Mouse (Mus musculus) hindbrain, embryonic 16.5 days (tissue): Measurements from ENCODE around the gene Traf3ip1. TPM values are rescaled to one million over a fixed set of nuclear protein-coding genes. Genes with fewer than 3 reads are reported as not detected.

Experiments
- ATAC-seq: fragments of 200-750 bp; cut with Nextera tagmentation; 2 replicates; pipeline ENCODE4 v1.8.0; 2017; ENCODE audit warnings: moderate TSS enrichment, moderate library complexity
- H3K27ac ChIP-seq: fragments of 300-500 bp; sonication (generic); 2 replicates; pipeline ENCODE4 v1.5.1; 2014; ENCODE audit warnings: low read depth, mild to moderate bottlenecking, control low read depth, low read length, moderate library complexity
- H3K27me3 ChIP-seq: fragments of 300-500 bp; sonication (generic); replicated peaks from 2 replicates; pipeline ENCODE4 v1.6.1; 2014; ENCODE audit warnings: low read length; ENCODE audit not compliant: control insufficient read depth, insufficient read depth
- H3K36me3 ChIP-seq: fragments of 300-500 bp; sonication (generic); 2 replicates; pipeline ENCODE4 v1.6.1; 2014; ENCODE audit warnings: mild to moderate bottlenecking, low read length, moderate library complexity, mixed read lengths; ENCODE audit not compliant: control insufficient read depth, insufficient read depth
- H3K4me1 ChIP-seq: fragments of 300-500 bp; sonication (generic); 2 replicates; pipeline ENCODE4 v1.6.1; 2014; ENCODE audit warnings: low read depth, low read length; ENCODE audit not compliant: control insufficient read depth, insufficient read depth
- H3K4me2 ChIP-seq: fragments of 300-500 bp; sonication (generic); 2 replicates; pipeline ENCODE4 v1.6.1; 2014; ENCODE audit warnings: mild to moderate bottlenecking, low read length, control low read depth, moderate library complexity
- H3K4me3 ChIP-seq: fragments of 300-500 bp; sonication (generic); 2 replicates; pipeline ENCODE4 v1.5.1; 2014; ENCODE audit warnings: mild to moderate bottlenecking, low read length, control low read depth, moderate library complexity
- H3K9ac ChIP-seq: fragments of 300-500 bp; sonication (generic); 2 replicates; pipeline ENCODE4 v1.6.1; 2014; ENCODE audit warnings: low read depth, mild to moderate bottlenecking, control low read depth, low read length, moderate library complexity
- H3K9me3 ChIP-seq: fragments of 300-500 bp; sonication (generic); 2 replicates; pipeline ENCODE4 v1.6.1; 2014; ENCODE audit warnings: mild to moderate bottlenecking, low read length, moderate library complexity; ENCODE audit not compliant: control insufficient read depth
- WGBS: fragments of 180-500 bp; shearing (Covaris S2); extraction: QIAGEN DNeasy Blood & Tissue Kit; methylation state at CpG from one replicate; pipeline ENCODE4 v1.1.7; 2014; 5-methylcytosine and 5-hydroxymethylcytosine counted together
- polyA plus RNA-seq: library from polyadenylated mRNA; unstranded; fragments of >200 nt; fragmentation: Nextera tagmentation; extraction: Ambion mirVana; gene quantifications from 2 replicates; pipeline ENCODE4 v1.2.1, GENCODE M21; 2015

The Traf3ip1 gene
- polyA plus RNA-seq, 1 experiment from 2014 or later, result 10.4 TPM

DNA sequence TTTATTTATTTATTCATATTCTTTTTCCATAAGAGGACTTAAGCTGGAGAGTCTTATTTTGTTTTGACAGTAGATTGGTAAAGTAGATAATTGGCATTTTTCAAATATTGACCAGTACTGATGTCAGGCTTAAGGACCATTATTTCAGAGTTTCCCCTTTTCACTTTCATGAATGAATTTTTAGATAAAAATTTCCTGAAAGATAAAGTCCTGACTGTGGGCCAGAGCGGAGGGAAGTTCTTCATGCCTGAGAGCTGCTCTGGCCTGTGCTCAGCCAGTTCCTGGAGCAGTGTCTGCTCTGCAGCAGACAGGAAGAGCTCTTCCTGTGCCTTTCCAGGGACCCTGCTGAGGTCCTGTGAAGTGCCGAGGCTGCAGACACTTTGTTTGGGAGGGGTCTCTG, 62.7 kb downstream of the Traf3ip1 start:
- Histone ChIP-seq H3K4me2 (no peak overlapping the region), H3K36me3 (peaks cover 27% of the 10 kb centered on the region), H3K9ac (no peak overlapping the region), H3K27me3 (no peaks in the 10 kb centered on the region), H3K4me3 (no peak overlapping the region), H3K9me3 (no peaks in the 10 kb centered on the region), H3K4me1 (no peaks in the 10 kb centered on the region), H3K27ac (no peak overlapping the region)
- whole genome bisulfite sequencing, result 52% methylated on average over 2 of the region's 2 CpGs
- no peak for ATAC-seq

DNA sequence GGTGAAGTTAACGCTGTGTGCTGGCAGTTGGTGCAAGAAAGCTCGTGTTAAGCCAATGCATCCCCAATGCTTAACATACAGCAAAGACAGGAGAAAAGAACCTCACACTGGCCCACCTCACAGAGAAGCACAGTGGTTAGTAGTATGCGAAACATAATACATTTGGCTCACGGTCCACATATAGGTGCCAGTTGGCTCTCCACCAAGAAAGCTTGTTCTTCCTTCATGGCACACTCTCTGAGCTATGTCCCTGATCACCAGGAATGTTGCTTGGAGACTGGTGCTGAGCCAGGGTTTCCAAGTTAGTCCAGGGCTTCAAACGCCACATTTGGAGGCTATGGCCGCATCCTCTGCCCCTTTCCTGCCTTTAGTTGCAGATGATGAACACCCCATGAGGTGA, 66.8 kb downstream of the Traf3ip1 start:
- no peak for ATAC-seq
- 67% methylated on average over 6 of the region's 6 CpGs for WGBS

DNA sequence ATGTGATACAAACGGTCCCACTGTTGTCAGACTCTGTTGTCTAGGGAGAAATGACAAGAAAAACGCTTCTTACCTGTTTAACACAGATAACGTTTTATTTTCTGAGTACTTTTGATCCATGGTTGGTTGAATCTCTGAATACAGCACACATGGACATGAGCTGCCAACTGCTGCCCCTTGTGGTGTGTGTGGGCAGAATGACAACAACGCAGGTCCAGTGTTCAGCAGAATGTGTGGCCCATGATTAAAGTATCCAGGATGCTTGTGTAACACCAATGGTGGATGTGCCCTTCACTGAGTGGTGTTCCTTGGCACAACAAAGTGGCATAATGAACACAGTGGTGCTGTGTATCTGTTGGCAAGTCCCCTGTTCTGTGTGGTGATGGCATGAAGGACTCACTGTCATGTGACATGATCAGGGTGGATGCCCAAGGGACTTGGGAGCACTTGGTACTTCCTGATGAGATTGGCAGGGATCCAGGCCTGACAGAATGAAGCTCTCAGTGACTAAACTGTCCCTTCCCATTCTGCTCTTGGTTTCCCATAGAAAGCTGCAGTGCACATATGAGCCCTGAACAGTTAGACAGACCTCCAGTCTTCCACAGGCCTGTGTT, 68.6 kb downstream of the Traf3ip1 start:
- H3K9me3 ChIP-seq, result no peaks in the 10 kb centered on the region
- H3K27ac ChIP-seq, result no peak overlapping the region
- H3K4me1 ChIP-seq, result no peaks in the 10 kb centered on the region
- no peak overlapping the region for H3K9ac ChIP-seq
- H3K36me3 ChIP-seq, result no peaks in the 10 kb centered on the region
- H3K4me3 ChIP-seq, result no peak overlapping the region
- no peak overlapping the region for H3K4me2 ChIP-seq
- no peak for ATAC-seq
- H3K27me3 ChIP-seq, result no peaks in the 10 kb centered on the region
- WGBS, result 86% methylated on average over 4 of the region's 4 CpGs

More for the DNA sequence above, 66.8 kb downstream of the Traf3ip1 start:
- H3K9ac ChIP-seq, result no peak overlapping the region
- no peaks in the 10 kb centered on the region for H3K27me3 ChIP-seq
- peaks cover 1% of the 10 kb centered on the region; the same call in 1 of the 2 replicates for H3K36me3 ChIP-seq
- H3K9me3 ChIP-seq, result no peaks in the 10 kb centered on the region
- no peak overlapping the region for H3K4me2 ChIP-seq
- no peak overlapping the region for H3K27ac ChIP-seq
- no peaks in the 10 kb centered on the region for H3K4me1 ChIP-seq
- no peak overlapping the region for H3K4me3 ChIP-seq

DNA sequence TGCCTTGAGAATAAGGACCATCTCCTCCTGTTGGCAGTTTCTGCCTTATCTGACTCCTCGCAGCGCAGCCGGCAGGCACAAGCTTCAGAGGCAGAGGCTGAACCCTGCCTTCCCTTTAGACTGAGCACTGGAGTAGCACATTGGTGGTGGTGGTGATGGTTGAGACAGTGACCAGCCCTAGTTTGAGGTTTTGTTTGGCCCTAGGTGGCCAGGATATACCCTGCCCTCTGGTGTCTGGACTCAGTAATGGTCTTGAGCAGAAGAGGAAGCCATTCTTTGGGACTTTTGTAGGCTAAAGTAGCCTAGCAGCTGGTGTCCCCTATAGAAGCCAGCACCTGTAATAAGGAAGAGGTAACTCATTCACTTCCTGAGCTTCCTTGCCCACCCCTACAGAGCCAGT, 69.6 kb downstream of the Traf3ip1 start:
- WGBS, result 77% methylated on average over 3 of the region's 3 CpGs
- no peak overlapping the region for H3K4me2 ChIP-seq
- no peaks in the 10 kb centered on the region for H3K9me3 ChIP-seq
- no peak overlapping the region for H3K27ac ChIP-seq
- H3K4me1 ChIP-seq, result no peaks in the 10 kb centered on the region
- H3K36me3 ChIP-seq, result no peaks in the 10 kb centered on the region
- no peak overlapping the region for H3K4me3 ChIP-seq
- no peak for ATAC-seq
- H3K27me3 ChIP-seq, result no peaks in the 10 kb centered on the region
- no peak overlapping the region for H3K9ac ChIP-seq

DNA sequence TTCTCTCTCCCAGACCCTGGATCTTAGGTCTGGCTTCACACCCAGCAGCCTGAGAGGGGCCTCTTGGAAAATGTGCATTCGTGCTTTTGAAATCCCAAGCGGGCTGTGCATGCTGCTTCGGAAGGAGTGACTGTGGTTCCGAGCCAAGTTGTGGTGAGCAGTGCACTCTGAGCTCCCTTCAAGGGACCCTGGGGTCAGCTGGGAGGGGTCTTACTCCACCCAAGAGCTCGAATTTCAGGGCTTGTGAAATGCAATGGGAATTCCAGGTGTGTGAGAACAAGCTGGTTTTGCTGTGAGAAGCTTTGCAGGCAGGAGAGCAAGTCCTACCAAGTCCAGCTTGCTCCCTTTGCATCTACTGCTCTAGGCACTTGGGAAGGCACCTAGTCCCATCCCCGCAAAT, 70.2 kb downstream of the Traf3ip1 start:
- ATAC-seq, result no peak
- Histone ChIP-seq H3K27me3 (no peaks in the 10 kb centered on the region), H3K9ac (no peak overlapping the region), H3K4me3 (no peak overlapping the region), H3K36me3 (no peaks in the 10 kb centered on the region), H3K27ac (no peak overlapping the region), H3K4me2 (no peak overlapping the region), H3K9me3 (no peaks in the 10 kb centered on the region), H3K4me1 (no peaks in the 10 kb centered on the region)
- 75% methylated on average over 6 of the region's 6 CpGs for WGBS

DNA sequence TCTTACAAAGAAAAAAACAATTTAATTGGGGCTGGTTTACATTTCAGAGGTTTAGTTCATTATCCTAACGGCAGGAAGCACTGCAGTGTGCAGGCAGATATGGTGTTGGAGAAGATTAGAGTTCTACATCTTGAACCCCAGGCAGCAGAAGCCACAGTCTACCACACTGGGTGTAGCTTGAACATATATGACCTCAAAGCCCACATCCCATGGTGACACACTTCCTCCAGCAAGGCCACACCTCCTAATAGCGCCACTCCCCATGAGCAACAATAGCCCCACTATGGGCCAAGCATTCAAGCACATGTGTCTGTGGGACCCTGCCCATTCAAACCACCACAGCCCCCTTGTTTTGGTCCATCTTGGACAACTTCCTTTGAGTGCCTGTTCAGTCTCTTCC, 72.8 kb downstream of the Traf3ip1 start:
- Histone ChIP-seq H3K9me3 (no peaks in the 10 kb centered on the region), H3K36me3 (no peaks in the 10 kb centered on the region), H3K4me3 (no peak overlapping the region), H3K9ac (no peak overlapping the region), H3K4me2 (no peak overlapping the region), H3K4me1 (no peaks in the 10 kb centered on the region), H3K27ac (no peak overlapping the region), H3K27me3 (no peaks in the 10 kb centered on the region)
- WGBS, result 73% methylated on average over 2 of the region's 2 CpGs
- ATAC-seq, result no peak

DNA sequence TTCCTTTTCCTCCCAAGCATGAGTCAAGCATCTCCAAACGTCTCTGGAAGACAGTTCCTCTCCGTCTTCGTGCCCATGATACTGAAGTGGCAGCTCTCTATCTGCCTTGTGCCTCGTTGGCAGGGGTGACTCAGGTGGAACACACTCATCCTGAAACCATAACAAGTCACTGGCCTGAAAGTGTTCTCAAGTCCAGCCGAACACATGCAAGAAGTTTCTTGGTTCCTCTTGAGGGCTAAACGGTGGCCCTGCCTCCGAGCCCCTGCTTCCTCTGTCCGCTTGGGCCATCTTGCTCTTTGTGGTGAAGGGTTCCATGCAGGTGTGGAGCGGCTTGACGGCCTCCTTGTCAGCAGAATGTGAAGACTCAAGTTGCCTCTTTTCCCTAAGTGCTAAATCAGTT, 78.0 kb downstream of the Traf3ip1 start:
- H3K4me3 ChIP-seq, result no peak overlapping the region
- 91% methylated on average over 10 of the region's 10 CpGs for WGBS
- no peaks in the 10 kb centered on the region for H3K27me3 ChIP-seq
- H3K4me2 ChIP-seq, result no peak overlapping the region
- H3K9ac ChIP-seq, result no peak overlapping the region
- H3K9me3 ChIP-seq, result no peaks in the 10 kb centered on the region
- no peak overlapping the region for H3K27ac ChIP-seq
- ATAC-seq, result no peak
- H3K4me1 ChIP-seq, result no peaks in the 10 kb centered on the region
- no peaks in the 10 kb centered on the region for H3K36me3 ChIP-seq

DNA sequence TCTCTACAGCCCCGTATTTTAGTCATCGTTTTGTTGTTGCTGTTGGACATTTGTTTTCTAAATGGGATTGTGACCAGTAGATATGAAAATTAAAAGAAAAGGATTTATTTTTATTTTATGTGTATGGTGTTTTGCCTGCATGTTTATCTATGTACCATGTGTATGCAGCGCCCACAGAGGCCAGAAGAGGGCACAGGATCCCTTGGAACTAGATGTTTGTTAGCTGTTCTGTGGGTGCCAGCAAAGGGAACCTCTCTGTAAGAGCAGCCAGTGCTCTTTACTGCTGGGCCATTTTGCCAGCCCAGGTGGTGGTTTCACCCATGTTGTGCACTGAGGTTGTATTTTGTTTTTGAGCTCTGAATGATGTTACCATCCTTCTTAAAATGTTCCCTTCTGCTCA, 79.8 kb downstream of the Traf3ip1 start:
- no peaks in the 10 kb centered on the region for H3K36me3 ChIP-seq
- H3K4me3 ChIP-seq, result no peak overlapping the region
- no peak overlapping the region for H3K9ac ChIP-seq
- no peaks in the 10 kb centered on the region for H3K4me1 ChIP-seq
- 77% methylated on average over 3 of the region's 3 CpGs for WGBS
- H3K27ac ChIP-seq, result no peak overlapping the region
- no peak overlapping the region for H3K4me2 ChIP-seq
- peak; percentile 84; the same call in 1 of the 2 replicates for ATAC-seq
- no peaks in the 10 kb centered on the region for H3K27me3 ChIP-seq
- no peaks in the 10 kb centered on the region for H3K9me3 ChIP-seq

DNA sequence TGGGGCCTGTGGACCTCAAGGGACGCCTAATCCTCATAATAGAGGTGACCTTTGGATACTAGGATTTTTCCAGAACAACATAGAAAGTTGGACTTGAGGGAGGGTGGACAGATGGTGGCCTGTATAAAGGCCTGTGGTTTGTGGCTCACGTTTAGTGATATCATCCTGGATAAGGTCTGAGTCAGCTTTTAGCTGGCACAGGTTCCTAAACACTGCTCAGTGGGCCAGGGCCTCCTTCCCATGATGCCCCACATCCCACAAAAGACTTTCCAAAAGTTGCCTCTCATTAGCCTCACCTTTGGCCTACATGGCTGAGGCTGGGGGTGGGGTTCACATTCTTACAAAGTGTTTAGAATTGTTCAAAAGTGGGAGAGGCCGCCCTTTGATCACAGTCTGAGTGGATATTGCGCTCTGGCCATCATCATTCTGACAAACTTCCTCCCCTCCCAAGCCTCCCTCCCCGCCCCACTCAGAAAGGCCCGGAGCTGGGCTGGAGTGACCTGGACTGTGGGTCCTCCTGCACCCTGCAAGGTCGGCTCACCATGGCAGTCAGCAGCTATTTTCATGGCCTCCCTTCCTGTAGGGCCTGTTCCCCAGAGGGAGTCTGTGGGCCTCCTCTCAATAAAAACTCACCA, 83.6 kb downstream of the Traf3ip1 start:
- Histone ChIP-seq H3K4me2 (no peak overlapping the region), H3K27ac (no peak overlapping the region), H3K36me3 (no peaks in the 10 kb centered on the region), H3K9me3 (no peaks in the 10 kb centered on the region), H3K27me3 (no peaks in the 10 kb centered on the region), H3K9ac (no peak overlapping the region), H3K4me1 (no peaks in the 10 kb centered on the region), H3K4me3 (no peak overlapping the region)
- 79% methylated on average over 7 of the region's 7 CpGs for WGBS
- ATAC-seq, result no peak
